Mouse (Mus musculus): Measurements from ENCODE around the gene Fyb.

Gene Fyb

DNA sequence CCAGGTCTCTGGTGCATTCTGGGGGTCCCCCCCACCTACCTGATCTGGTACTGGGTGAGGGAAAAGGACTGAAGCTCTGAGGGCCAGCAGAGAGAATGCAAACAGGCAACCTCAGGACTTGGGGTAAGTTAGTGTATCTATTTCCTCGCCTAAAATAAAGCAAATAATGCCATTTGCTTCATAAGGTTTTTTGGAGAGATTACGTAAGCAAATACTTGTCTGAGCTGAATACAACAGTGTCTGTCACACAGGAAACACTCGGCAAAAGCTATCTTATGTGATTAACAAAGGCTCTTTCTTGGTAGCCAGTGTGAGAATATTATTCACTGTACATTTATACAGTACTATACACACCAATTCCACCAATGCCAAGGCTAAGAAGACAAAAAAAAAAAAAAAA is 76.0 kb downstream of the Fyb start:
- no peak for DNase-seq (ENCODE audit: low spot score in 2 of 2)

DNA sequence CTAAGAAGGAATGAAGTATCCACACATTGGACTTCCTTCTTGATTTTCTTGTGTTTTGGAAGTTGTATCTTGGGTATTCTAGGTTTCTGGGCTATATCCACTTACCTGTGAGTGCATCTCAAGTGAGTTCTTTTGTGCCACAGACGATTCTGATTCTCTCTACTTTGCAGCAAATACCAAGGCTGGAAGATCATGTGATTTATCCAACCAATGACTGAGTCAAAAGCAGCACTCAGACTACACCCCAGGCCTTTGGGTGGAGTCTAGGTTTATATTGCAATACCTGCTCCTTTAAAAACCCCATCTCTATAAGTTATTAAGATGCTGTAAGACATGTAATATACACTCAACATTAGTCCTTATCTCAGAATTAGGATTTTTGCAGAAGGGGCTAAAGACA is 77.7 kb downstream of the Fyb start:
- DNase-seq (ENCODE audit: low spot score in 2 of 2): no peak

DNA sequence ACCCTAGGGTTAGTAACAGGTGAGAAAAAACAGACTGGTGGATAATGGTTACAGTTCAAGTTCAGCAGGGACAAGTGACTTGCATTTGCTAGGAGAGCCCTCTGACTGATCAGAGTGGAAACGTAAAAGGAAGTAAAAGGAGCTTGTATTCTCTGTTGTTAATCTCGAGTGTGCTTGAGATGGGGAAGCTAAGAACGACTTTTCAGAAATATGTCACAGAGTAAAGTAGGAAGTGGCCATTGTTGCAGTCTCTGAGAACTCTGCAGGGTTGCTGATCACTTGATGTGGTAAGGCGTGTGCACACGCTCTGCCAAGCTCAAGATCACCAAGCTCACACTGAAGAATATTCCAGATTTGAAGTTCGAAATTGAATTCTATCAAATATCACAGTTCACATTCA is 78.7 kb downstream of the Fyb start:
- DNase-seq (ENCODE audit: low spot score in 2 of 2): no peak

DNA sequence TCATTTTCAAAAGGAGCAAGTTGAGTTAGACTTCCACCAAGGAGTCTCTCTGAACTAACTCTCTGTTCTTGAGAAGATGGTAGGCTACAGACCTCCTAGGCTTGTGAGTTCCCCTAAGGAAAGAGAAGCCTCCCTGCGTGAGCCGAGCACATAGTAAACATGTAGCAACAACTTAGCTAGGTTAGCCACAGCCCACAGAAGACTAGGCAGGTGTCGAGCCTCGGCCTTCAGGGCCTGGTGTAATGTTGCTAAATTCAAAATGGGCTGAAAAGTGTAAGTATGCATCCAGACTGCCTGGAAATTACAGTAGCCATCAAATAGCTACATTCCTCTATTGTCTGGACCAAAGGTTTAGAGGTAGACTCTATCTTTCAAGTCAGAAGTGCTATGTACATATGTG is 79.3 kb downstream of the Fyb start:
- no peak for DNase-seq (ENCODE audit: low spot score in 2 of 2)

DNA sequence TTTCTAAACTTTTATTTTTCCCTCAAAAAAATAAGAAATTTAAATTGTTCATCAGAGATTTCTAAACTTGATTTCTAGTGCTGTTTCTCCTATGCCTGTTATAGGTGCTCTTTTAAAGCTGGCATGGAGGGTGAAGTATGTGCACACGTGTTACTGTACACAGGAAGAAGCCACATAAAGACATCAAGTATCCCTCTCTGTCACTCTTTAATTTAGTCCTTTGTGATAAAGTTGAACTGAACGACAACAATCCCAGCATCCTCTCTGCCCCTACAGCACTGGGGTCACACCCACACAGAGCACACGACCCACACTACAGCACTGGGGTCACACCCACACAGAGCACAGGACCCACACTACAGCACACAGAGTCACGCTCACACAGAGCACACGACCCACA is 88.0 kb downstream of the Fyb start:
- DNase-seq (ENCODE audit: low spot score in 2 of 2): no peak

DNA sequence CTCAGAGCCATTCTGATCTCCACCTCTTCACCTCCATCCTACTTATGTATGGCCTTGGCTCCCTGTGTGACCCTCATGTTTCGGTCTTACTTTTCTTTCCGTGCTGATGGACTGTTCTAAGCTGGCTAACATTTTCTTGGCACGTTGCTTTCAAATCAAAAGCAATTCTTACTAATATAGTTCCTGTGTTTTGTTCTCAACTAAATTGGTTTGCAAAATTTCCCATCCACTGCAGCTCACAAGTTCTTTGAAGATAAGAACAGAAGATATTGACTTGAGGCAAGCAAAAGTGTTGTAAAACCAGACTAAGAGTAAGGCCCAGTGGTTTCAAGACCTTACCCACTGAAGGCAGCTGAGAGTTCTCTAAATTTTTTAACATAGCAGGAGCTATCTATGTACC is 90.2 kb downstream of the Fyb start:
- DNase-seq (ENCODE audit: low spot score in 2 of 2): no peak

DNA sequence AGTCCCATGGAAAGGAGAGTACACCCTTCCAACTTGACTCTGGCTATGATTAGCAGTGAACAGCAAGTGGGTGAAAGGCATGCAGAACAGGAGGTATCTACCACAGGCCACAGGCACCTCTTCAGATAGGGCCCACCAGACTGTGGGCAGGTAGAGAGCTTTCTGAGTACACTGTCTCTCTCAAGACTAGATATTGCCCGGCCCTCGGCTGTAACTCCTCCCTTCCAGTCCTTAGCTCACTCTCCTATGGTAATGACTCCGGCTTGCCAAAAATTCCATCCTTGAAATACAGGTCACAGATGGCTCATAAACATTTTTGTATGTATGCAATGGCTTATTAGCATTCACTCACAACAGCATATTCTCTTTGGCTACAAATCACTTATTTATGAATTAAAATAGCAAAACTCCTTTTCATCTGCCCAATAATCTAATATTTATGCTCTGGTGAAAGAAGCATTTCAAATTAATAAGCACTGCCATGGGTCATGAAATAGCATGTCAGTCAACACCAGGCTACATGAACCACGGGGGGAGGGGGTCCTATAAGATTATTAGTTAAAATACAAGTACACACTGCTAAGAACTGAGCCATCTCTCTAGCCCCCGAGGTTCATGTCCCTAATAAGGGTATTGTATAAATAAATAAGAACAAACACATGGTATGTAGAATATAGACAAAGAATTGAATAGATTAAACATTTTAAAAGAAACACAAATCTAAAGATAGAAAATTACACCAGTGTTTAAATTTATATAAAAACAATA is 93.9 kb downstream of the Fyb start:
- DNase-seq (ENCODE audit: low spot score in 2 of 2): no peak

DNA sequence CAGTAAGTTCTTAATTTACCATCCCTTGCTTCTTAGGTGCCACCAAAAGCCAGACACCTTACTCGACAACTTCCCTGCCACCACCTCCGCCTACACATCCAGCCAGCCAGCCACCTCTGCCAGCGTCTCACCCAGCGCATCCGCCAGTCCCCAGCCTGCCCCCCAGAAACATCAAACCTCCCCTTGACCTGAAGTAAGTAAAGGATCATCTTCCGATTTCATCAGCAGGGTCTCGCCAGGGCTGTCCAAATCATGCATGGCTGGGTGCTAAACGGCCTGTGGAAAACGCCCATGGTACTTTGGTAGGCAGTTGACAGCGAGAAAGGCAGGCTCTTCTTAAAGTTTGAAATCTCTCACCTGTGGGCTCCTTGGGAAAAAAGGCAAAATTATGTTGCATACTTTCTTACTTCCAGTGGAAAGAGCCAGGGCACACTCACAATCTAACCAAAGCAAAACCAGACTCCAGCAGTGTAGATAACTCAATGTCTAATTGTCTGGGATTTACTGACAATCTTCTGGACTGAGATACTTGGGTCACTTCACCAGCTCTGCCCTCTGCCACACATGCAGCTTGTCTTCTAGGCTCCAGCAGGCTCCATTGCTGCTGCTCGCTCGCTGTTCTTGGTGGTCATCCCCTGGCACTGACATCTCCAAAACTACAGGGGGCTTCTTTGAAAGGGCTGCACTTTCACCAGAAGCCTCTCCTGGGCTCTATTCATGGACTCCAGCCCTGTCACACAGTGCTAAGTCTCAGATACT is 97.1 kb downstream of the Fyb start:
- no peak for DNase-seq (ENCODE audit: low spot score in 2 of 2)

DNA sequence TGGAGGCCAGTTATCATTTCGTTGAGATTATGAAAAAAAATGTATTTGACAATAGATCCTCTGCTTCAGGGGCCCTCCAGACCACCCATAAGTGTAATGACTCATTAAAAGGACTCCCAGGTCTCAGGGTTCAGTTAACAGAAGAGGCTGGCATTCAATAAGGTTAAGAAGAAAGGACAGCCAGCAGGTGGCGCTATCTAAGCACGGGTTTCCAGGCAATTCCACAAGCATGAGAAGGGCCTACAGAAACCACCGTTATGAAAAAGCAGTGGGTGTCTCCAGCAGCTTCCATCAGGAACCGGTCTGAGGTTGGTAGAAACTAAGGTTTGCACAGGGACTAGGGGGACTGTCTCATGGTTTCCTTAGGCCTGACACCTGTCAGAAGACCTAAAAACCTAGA is 99.9 kb downstream of the Fyb start:
- DNase-seq (ENCODE audit: low spot score in 2 of 2): peak; percentile 49 to 62

DNA sequence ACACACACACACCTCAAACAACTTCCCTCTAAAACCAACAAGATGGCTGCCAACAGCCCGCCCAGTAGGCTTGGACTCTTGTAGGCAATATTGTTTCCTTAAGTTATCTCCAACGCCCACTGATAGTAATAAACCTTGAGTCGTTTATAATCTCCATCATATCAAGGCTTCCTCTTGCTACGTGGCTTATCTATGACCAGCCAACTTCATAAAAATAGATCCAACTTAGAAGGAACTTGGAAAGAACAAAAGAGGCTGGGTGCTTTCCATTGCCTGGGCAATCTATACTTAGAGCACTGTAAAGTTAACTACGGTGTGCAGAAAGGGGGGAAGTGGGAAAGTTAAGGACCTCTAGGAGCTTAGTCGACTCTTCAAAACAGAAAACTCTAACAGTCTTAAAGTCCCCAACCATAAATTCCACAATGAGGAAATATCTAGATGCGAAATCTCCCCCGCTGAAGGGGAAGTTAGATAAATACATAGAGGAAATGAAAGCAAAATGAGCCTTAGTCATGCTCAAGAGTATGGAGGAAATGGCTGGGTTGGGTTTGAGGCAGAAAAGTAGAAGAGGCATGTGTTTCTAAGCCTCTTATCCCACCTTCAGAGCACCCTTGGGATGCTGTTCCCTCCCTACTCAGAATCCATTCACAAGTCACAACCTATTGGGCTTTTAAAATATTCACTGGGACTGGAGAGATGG is 101.0 kb downstream of the Fyb start:
- DNase-seq (ENCODE audit: low spot score in 2 of 2): no peak

DNA sequence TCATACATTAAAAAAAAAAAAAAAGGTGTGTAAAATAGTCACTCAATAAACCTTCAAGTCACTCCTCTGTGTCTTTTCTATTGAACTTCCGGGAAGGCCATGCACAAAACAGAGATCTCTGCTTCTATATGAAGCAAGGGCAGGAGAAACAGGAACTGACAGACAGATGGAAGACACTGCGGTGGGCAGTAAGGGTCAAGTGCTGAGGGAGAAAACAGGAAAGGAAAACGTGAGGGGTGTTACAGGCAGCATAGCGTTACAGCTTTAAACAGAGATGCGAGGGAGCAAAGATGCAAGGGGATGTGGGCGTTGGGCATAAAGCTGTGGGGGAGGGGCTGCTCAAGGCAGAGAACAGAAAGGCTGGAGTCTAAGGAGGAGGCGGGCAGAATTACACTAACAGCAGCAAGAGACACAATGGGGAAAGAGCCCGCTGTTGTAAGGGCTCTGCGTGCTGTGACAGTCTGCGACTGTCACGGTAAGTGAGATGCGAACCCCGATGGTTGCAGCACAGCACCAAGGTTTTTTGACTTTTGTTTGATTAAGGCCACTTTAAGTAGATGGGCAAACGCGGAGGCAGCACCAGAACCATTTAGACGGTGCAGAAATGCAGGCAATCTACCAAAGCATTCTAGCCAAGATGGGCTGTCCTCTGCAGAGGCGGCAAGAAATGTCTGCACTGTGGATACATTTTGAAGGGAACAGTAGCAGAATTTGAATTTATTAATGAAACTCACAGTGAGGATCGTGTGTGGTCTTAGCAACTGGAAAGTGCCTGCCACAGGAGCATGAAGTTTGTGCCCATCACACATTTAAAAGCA is 101.9 kb downstream of the Fyb start:
- DNase-seq (ENCODE audit: low spot score in 2 of 2): peak; percentile 12 to 24

DNA sequence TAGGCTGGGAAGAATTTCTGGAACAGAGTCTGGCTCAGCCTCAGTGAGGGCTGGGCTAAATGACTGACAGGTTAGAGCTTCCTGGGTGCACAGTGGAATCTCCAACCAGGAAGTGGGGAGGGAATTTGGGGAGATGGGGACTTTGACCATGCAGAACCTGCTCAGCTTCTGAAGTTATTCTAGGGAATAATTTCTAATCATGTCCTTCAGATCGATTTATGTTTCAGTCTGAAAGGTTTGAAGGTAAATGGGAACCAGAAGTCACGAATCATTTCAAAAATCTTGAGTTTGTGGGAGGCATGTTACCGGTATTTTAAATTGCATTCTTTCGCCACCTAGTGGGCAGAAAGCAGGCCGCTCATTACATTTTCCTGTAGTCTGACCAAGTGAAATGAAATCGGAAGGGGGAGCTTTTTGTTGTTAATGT is 103.0 kb downstream of the Fyb start:
- DNase-seq (ENCODE audit: low spot score in 2 of 2): peak; percentile 18 to 37

DNA sequence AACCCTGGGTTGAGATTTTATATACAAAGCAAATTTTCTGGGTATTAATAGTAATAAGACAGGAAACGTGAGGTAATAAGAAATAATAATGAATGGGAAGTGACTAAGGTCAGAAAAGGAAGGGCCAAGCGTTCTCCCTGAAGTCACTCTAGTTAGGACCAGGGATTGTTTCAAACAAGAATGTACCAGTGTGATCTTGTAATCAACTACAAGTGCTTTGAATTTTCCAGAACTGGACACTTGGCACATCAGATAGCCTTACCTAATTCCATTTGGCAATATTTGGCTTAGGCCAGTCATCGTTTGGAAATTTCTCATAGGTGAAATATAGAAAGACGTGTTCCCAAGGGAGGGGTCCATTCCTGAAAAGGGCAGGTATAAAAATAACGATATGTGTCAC is 103.5 kb downstream of the Fyb start:
- DNase-seq (ENCODE audit: low spot score in 2 of 2): no peak

DNA sequence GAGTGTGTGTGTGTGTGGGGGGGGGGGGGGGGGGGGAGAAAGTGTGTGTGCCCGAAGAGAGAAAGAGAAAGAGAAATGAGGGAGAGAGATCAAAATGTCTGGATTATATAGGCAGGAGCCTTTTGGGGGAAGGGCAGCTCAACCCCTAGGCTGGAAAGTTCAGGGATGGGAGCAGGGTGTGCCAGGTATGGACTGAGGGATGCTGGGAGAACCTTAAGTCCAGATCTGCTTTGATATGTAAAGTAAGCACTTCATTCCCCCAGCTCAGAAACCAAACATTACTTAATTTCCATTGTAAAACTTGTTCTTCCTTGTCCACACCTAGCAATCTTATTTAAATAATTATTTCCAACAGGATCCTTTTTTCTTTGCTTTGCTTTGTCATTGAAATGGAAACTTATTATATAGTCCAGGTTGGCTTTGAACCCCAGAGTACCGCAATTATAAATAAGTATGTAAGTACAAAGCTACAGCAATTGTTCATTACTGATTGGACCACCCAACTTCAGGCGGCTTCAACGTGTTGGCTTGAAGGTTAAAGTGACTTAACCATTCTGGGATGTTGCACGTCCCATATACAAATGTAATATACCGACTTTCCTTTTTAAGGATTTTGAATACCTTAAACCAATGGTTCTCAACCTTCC is 105.9 kb downstream of the Fyb start:
- no peak for DNase-seq (ENCODE audit: low spot score in 2 of 2)

DNA sequence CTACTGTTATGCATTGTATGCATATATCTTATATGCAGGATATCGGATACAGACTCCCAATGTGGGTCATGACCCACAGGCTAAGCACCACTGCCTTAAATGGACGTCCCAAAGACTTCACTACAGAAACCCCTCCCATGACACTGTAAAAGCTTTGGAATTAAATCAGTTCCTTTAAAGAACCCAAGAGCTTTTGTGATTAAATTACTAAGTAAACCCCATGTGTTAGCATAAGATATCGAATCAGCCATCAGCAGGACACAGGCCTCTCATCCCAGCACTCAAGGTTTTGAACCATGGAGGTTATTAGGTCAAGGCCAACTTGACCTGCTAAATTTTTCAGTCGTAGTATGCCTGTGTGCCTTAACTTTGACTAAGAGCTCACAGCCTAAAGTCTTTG is 106.5 kb downstream of the Fyb start:
- no peak for DNase-seq (ENCODE audit: low spot score in 2 of 2)

DNA sequence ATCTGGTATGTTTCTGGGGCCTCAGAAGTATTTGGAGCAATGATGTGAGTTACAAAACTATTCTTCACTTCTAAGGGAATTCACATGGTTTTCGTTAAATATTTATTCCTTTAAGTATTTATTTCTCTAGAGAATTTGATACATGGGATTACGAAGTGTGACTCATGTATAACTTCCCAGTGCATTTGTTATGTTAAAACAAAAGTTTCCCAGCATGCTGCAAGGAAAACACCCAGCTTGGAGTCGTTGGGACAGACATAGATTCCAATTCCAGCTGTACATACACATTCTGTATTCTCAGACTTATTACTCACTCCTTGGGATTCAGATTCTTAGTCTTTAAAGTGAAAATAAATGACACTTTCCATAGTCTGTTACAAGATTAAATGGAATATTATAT is 112.8 kb downstream of the Fyb start:
- no peak for DNase-seq (ENCODE audit: low spot score in 2 of 2)

DNA sequence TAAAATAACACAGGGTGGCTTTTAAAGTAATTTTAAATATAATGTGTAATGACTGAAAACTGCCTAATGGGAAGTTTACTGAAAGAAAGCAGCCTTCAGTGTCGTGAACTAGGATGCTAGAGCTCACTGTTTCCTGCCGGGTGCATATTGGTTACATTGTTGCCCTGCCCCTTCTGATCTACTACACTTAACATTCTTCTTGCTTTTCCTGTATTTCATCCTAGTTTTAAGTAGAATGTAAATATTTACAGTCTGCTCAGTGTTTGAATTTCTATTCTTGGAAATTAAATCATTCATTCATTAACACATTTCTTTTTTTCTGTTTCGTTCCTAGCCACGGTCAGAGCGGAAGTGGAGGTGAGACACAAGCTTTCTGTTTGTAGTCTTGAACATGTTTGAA is 119.6 kb downstream of the Fyb start:
- DNase-seq (ENCODE audit: low spot score in 2 of 2): no peak

DNA sequence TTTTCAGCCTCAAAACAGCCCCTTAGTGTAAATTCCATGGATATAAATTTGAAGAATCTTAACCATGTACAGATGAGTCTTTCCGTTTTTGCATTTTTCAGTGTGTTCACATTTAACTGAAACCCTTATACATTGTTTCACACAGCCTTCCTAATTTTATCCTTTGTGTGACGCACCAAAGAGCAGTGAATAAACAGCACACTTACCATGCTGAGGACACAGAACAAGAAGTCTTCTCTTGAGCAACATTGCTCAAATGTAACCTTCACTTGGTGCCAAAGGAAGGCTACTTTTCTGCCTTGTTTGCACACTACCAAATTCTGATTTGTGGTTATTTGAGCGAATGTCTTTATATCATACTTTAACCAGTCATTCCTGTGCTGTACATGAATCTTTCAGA is 122.8 kb downstream of the Fyb start:
- no peak for DNase-seq (ENCODE audit: low spot score in 2 of 2)

DNA sequence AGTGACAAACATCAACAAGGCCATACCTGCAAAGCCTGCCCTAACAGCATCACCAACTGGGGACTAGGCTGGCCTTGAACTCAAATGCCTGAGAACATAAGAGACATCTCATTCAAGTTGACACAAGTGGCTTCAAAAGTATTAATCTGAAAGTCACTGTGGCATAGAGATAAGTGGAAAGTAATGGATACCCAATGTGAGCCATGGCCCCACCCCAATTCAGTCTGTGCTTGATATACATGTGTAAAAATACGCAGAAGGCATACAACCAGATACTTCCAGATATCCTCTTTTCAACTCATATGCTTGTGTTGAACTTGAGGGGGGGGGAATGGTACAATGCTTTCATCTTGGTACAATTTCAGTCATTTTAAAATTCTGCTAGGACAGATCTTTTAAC is 124.4 kb downstream of the Fyb start:
- no peak for DNase-seq (ENCODE audit: low spot score in 2 of 2)

DNA sequence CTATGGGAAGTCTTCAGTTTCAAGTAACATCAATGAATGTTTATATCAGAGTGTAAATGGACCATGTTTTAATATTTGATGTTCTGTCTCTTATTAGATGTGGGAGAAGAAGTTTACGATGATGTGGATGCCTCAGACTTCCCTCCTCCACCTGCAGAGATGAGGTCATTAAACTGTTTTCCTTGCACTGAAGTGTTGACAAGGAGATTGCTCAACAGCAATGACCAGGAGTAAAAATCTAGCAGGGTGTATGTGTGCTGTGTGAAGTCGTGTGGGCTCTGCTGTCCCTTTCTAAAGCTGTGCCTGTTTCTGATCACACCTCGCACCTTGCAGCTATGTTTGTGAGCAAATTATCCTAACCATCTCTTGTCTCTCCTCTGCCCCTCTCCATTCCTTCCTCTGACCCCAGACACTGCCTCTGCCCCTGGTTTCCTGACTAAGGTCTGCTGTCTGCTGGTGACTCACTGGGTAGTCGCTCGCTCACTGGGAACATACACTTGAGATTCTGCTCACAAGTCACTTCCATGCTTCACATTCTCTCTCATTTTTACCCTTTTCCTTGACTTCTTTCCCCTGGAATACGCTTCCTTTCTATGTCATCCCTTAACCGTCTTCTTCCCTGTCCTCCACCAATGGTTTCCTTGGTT is 126.2 kb downstream of the Fyb start:
- DNase-seq (ENCODE audit: low spot score in 2 of 2): no peak

DNA sequence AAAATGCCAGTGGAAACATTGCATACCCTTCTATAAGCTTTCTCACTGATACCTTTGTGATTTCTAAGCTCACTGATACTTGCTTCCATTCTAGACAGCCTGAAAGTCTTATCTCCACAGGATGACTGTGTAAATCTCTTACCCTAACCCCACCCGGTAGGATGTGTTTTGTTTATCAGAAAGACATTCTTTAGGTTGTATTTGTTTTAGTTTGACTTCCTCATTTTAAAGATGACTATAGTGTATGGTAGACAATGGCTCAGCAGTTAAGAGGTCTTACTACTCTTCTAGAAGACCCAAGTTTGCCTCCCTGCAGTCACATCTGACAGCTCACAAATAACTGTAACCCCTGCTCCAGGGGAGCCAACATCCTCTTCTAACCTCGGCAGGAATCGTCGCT is 130.4 kb downstream of the Fyb start:
- no peak for DNase-seq (ENCODE audit: low spot score in 2 of 2)
